Mouse (Mus musculus) skeletal muscle tissue, postnatal 0 days (tissue): Measurements from ENCODE around the gene Olfr1212. TPM values are rescaled to one million over a fixed set of nuclear protein-coding genes. Genes with fewer than 3 reads are reported as not detected.

Source experiments
- polyA plus RNA-seq: library from polyadenylated mRNA; unstranded; fragments of >200 nt; fragmentation: Nextera tagmentation; extraction: Ambion mirVana; gene quantifications from 2 replicates; pipeline ENCODE4 v1.2.1, GENCODE M21; 2015

Gene Olfr1212
- not detected in 2 replicates for polyA plus RNA-seq

GRCm38 (mm10) chr2:88953669-88954068 is at the start of gene Olfr1212:
Gene Olfr1212 (plus strand): TSS chr2:88953969.

GRCm38 (mm10) chr2:88915057-88915456 is 38.7 kb upstream of the Olfr1212 start, which contains the start of gene Olfr1209:
Gene Olfr1209 (minus strand): TSS chr2:88915157.

DNA sequence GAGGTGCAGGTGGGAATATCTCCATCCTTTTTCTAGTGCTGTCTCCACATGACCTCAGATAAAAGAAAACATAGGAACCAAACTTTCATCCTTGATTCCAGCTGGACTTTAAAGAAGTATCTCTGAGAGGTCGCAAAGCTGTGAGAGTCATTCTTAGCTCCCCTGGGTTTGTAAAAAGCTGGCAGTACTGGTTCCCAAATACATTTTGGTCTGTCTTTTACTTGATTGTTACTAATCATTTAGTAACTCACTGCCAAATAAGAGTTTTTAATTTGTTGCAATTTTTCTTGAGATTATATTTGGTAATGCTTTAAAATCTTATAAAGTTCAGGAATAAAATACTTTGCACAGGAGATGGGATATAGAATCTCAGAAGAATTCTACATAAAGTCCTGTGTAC is 15.8 kb upstream of the Olfr1212 start, which contains the start of gene Olfr1211:
Gene Olfr1211, minus strand, starts transcription at position 101 of the 400 bp plus-strand sequence.

GRCm38 (mm10) chr2:88980181-88980580 is 26.4 kb downstream of the Olfr1212 start, which contains the start of gene Gm13762:
Gene Gm13762 (minus strand): TSS chr2:88980281.

DNA sequence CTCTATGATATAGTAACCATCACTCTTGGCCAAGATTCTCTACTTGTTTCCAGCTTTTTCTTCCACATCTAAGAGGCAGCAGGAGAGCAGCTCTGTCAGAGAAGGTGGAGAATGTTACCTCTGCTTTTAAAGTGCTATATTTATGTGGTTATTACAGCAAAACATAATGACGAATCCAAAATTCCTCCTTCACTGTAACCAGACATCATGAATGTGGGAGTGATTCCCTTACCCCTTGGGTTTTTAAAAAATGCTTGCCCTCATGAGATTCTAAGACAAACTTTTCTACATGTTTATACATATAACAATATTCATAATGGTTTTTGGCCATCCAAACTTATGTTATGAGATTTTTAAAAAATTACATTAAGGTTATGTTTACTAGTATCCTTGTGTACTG is 38.8 kb downstream of the Olfr1212 start, which contains the start of gene Olfr1214:
Gene Olfr1214, minus strand, starts transcription at position 101 of the 400 bp plus-strand sequence.

GRCm38 (mm10) chr2:89006873-89007272 is 53.1 kb downstream of the Olfr1212 start, which contains the start of gene Olfr1215:
Gene Olfr1215 (minus strand): TSS chr2:89006973.

Other genes with a start within 250 kb of the Olfr1212 start
- gene Olfr1196, start 249.4 kb upstream of the Olfr1212 start, polyA plus RNA-seq = not detected in 2 replicates
- not detected in 2 replicates for gene Olfr1197, start 221.6 kb upstream of the Olfr1212 start, polyA plus RNA-seq
- gene Olfr1198, start 202.6 kb upstream of the Olfr1212 start, polyA plus RNA-seq = not detected in 2 replicates
- not detected in 2 replicates for gene Olfr1199, start 193.5 kb upstream of the Olfr1212 start, polyA plus RNA-seq
- not detected in 2 replicates for gene Olfr1200, start 183.5 kb upstream of the Olfr1212 start, polyA plus RNA-seq
- gene Olfr1201, start 160.9 kb upstream of the Olfr1212 start, polyA plus RNA-seq = not detected in 2 replicates
- gene Olfr1202, start 139.5 kb upstream of the Olfr1212 start, polyA plus RNA-seq = not detected in 2 replicates
- not detected in 2 replicates for gene Olfr1205, start 124.2 kb upstream of the Olfr1212 start, polyA plus RNA-seq
- not detected in 2 replicates for gene Olfr1204, start 104.7 kb upstream of the Olfr1212 start, polyA plus RNA-seq
- gene Olfr1206, start 90.7 kb upstream of the Olfr1212 start, polyA plus RNA-seq = not detected in 2 replicates
- gene Olfr1208, start 51.7 kb upstream of the Olfr1212 start, polyA plus RNA-seq = not detected in 2 replicates
- gene Olfr1209, start 38.8 kb upstream of the Olfr1212 start, polyA plus RNA-seq = not detected in 2 replicates
- not detected in 2 replicates for gene Olfr1211, start 15.9 kb upstream of the Olfr1212 start, polyA plus RNA-seq
- gene Gm13762, start 26.3 kb downstream of the Olfr1212 start, polyA plus RNA-seq = not detected in 2 replicates
- gene Olfr1214, start 38.7 kb downstream of the Olfr1212 start, polyA plus RNA-seq = not detected in 2 replicates
- not detected in 2 replicates for gene Olfr1215, start 53.0 kb downstream of the Olfr1212 start, polyA plus RNA-seq
- not detected in 2 replicates for gene Olfr1216, start 64.4 kb downstream of the Olfr1212 start, polyA plus RNA-seq
- not detected in 2 replicates for gene Olfr1217, start 78.1 kb downstream of the Olfr1212 start, polyA plus RNA-seq
- not detected in 2 replicates for gene Olfr1218, start 107.2 kb downstream of the Olfr1212 start, polyA plus RNA-seq
- gene Olfr1219, start 129.5 kb downstream of the Olfr1212 start, polyA plus RNA-seq = not detected in 2 replicates
- gene Olfr1220, start 152.9 kb downstream of the Olfr1212 start, polyA plus RNA-seq = not detected in 2 replicates
- not detected in 2 replicates for gene Olfr1221, start 163.3 kb downstream of the Olfr1212 start, polyA plus RNA-seq
- gene Olfr1222, start 179.1 kb downstream of the Olfr1212 start, polyA plus RNA-seq = not detected in 2 replicates
- gene Olfr1223, start 197.6 kb downstream of the Olfr1212 start, polyA plus RNA-seq = not detected in 2 replicates
- not detected in 2 replicates for gene Olfr1224-ps1, start 210.1 kb downstream of the Olfr1212 start, polyA plus RNA-seq
- not detected in 2 replicates for gene Olfr1225, start 220.7 kb downstream of the Olfr1212 start, polyA plus RNA-seq
- not detected in 2 replicates for gene Olfr1226, start 246.1 kb downstream of the Olfr1212 start, polyA plus RNA-seq